In genomic region chr2:117886516-117886915, GRCm38 (mm10) we compare ENCODE assay signal across 25 mouse cellular contexts.
DNase-seq lines count a peak whose midpoint lies in the region; ATAC-seq and TF ChIP-seq lines count a peak whose summit lies in the region.
"Had no signal": no experiment of that assay in that cellular context is flagged by ENCODE, and none has a peak within 500 bp of the region (broad histone marks: within the 10 kb centered on the region; RNA-seq: fewer than 3 reads in every experiment).

No protein-coding gene starts in this region.

- 67% methylated on average over 3 of the region's 3 CpGs for WGBS in limb, embryonic 12.5 days
- WGBS in limb, embryonic 10.5 days = 81% methylated on average over 3 of the region's 3 CpGs
- WGBS in embryonic facial prominence, embryonic 11.5 days = 47% methylated on average over 3 of the region's 3 CpGs
- WGBS in hindbrain, embryonic 16.5 days = 84% methylated on average over 3 of the region's 3 CpGs

- no peaks in the 10 kb centered on the region for H3K36me3 ChIP-seq in limb, embryonic 12.5 days
- no peaks in the 10 kb centered on the region for H3K36me3 ChIP-seq in limb, embryonic 10.5 days
- no peaks in the 10 kb centered on the region for H3K36me3 ChIP-seq in embryonic facial prominence, embryonic 11.5 days (replicated peaks; ENCODE audit: control insufficient read depth, insufficient read depth, low read depth, low read length)
- no peaks in the 10 kb centered on the region for H3K36me3 ChIP-seq in hindbrain, embryonic 16.5 days (ENCODE audit: control insufficient read depth, insufficient read depth, low read length)
- H3K36me3 ChIP-seq: forebrain, embryonic 15.5 days; G1E; heart, embryonic 13.5 days; hindbrain, embryonic 15.5 days had no signal

- DNase-seq in limb, embryonic 10.5 days (ENCODE audit: low spot score) = no peak
- DNase-seq in embryonic facial prominence, embryonic 11.5 days (ENCODE audit: low spot score) = peak; percentile 56
- DNase-seq in mesoderm, embryonic 11.5 days (ENCODE audit: low read depth, low spot score) = peak; percentile 27
- no peak for DNase-seq in gastrocnemius, postnatal 36 days
- no peak for DNase-seq in thymus, postnatal 4 days
- DNase-seq: adrenal gland, adult 2 months; adrenal gland, postnatal 25 days; B cell, adult 2 months; cerebellum, adult 18-20 months; cerebellum, adult 9-11 months; cerebellum, postnatal 36 days; gastrocnemius, postnatal 10 days; heart, postnatal 36 days had no signal

- TF ChIP-seq POLR2A in embryonic fibroblast, embryonic 13.5 days (IDR thresholded peaks at IDR 0.05; ENCODE audit: low read depth, low read length) = peak; percentile 11; the same call in 1 of the 2 replicates

- H3K4me3 ChIP-seq in limb, embryonic 12.5 days (replicated peaks) = no peak overlapping the region
- H3K4me3 ChIP-seq in limb, embryonic 10.5 days = no peak overlapping the region
- no peak overlapping the region for H3K4me3 ChIP-seq in embryonic facial prominence, embryonic 11.5 days (ENCODE audit: low read depth, low read length)
- H3K4me3 ChIP-seq in embryonic fibroblast, embryonic 13.5 days (ENCODE audit: insufficient read depth, low read length) = no peak overlapping the region
- H3K4me3 ChIP-seq in hindbrain, embryonic 16.5 days (ENCODE audit: low read length) = no peak overlapping the region
- H3K4me3 ChIP-seq: erythroblast, embryonic 14.5 days; forebrain, embryonic 15.5 days; heart, embryonic 13.5 days; hindbrain, embryonic 15.5 days had no signal

- TF ChIP-seq CTCF in embryonic fibroblast, embryonic 13.5 days (IDR thresholded peaks at IDR 0.05; ENCODE audit: borderline replicate concordance, insufficient read depth, low read length) = no peak

- 0 out of 2 replicates have a peak, but pooled peaks cover 4% of the 10 kb centered on the region for H3K4me1 ChIP-seq in limb, embryonic 12.5 days (replicated peaks)
- H3K4me1 ChIP-seq in limb, embryonic 10.5 days = no peaks in the 10 kb centered on the region
- no peaks in the 10 kb centered on the region for H3K4me1 ChIP-seq in embryonic facial prominence, embryonic 11.5 days (ENCODE audit: control insufficient read depth, insufficient read depth, low read length)
- peaks cover 15% of the 10 kb centered on the region for H3K4me1 ChIP-seq in embryonic fibroblast, embryonic 13.5 days (ENCODE audit: control insufficient read depth, insufficient read depth, low read length)
- H3K4me1 ChIP-seq in hindbrain, embryonic 16.5 days (ENCODE audit: control insufficient read depth, insufficient read depth, low read depth, low read length) = no peaks in the 10 kb centered on the region
- H3K4me1 ChIP-seq: forebrain, embryonic 15.5 days; heart, embryonic 13.5 days; hindbrain, embryonic 15.5 days had no signal

- no peaks in the 10 kb centered on the region for H3K27me3 ChIP-seq in limb, embryonic 12.5 days
- H3K27me3 ChIP-seq in limb, embryonic 10.5 days (ENCODE audit: low read depth, poor library complexity, severe bottlenecking) = no peaks in the 10 kb centered on the region
- H3K27me3 ChIP-seq in embryonic facial prominence, embryonic 11.5 days (ENCODE audit: control insufficient read depth, insufficient read depth, low read length) = no peaks in the 10 kb centered on the region
- no peaks in the 10 kb centered on the region for H3K27me3 ChIP-seq in hindbrain, embryonic 16.5 days (replicated peaks; ENCODE audit: control insufficient read depth, insufficient read depth, low read length)
- H3K27me3 ChIP-seq: forebrain, embryonic 15.5 days; heart, embryonic 13.5 days; hindbrain, embryonic 15.5 days; Patski had no signal

- H3K4me2 ChIP-seq in limb, embryonic 12.5 days = no peak overlapping the region
- H3K4me2 ChIP-seq in embryonic facial prominence, embryonic 11.5 days (ENCODE audit: low read depth, low read length) = no peak overlapping the region
- no peak overlapping the region for H3K4me2 ChIP-seq in hindbrain, embryonic 16.5 days (ENCODE audit: low read length)
- H3K4me2 ChIP-seq: forebrain, embryonic 15.5 days; heart, embryonic 13.5 days; hindbrain, embryonic 15.5 days had no signal

- peak overlapping the region; percentile 59 for H3K27ac ChIP-seq in limb, embryonic 12.5 days
- H3K27ac ChIP-seq in limb, embryonic 10.5 days = no peak overlapping the region
- H3K27ac ChIP-seq in embryonic facial prominence, embryonic 11.5 days (replicated peaks; ENCODE audit: low read depth, low read length) = no peak overlapping the region
- peak overlapping the region; percentile 100 for H3K27ac ChIP-seq in embryonic fibroblast, embryonic 13.5 days (ENCODE audit: insufficient read depth, low read length)
- no peak overlapping the region for H3K27ac ChIP-seq in hindbrain, embryonic 16.5 days (ENCODE audit: low read depth, low read length)
- H3K27ac ChIP-seq: forebrain, embryonic 15.5 days; heart, embryonic 13.5 days; hindbrain, embryonic 15.5 days had no signal

- intact Hi-C loops in gastrocnemius, postnatal 36 days (cut with DNase I) = no loop called here

- H3K9ac ChIP-seq in limb, embryonic 12.5 days (replicated peaks) = no peak overlapping the region
- no peak overlapping the region for H3K9ac ChIP-seq in embryonic facial prominence, embryonic 11.5 days (replicated peaks; ENCODE audit: low read length)
- no peak overlapping the region for H3K9ac ChIP-seq in hindbrain, embryonic 16.5 days (ENCODE audit: low read depth, low read length)
- H3K9ac ChIP-seq: forebrain, embryonic 15.5 days; heart, embryonic 13.5 days; hindbrain, embryonic 15.5 days had no signal

- H3K9me3 ChIP-seq in limb, embryonic 12.5 days = no peaks in the 10 kb centered on the region
- H3K9me3 ChIP-seq in limb, embryonic 10.5 days (replicated peaks) = no peaks in the 10 kb centered on the region
- H3K9me3 ChIP-seq in embryonic facial prominence, embryonic 11.5 days (replicated peaks; ENCODE audit: control insufficient read depth, low read length) = no peaks in the 10 kb centered on the region
- H3K9me3 ChIP-seq in hindbrain, embryonic 16.5 days (ENCODE audit: control insufficient read depth, low read length) = no peaks in the 10 kb centered on the region; the same call in 1 of the 2 replicates
- H3K9me3 ChIP-seq: forebrain, embryonic 15.5 days; hindbrain, embryonic 15.5 days had no signal

- no peak for ATAC-seq in limb, embryonic 12.5 days (ENCODE audit: insufficient number of reproducible peaks, insufficient read depth, low FRiP score, low TSS enrichment, low read depth)
- no peak for ATAC-seq in embryonic facial prominence, embryonic 11.5 days (replicated peaks; ENCODE audit: insufficient number of reproducible peaks, low FRiP score, low TSS enrichment, low read depth)
- ATAC-seq in hindbrain, embryonic 16.5 days = no peak
- ATAC-seq: CD4-positive, CD25-positive, alpha-beta regulatory T cell, adult 4 months; forebrain, embryonic 15.5 days; inflammation-experienced regulatory T-cells, adult 6 months; intestine, postnatal 0 days; Patski had no signal

Comparison
In these comparisons a context has a peak if more than half of its experiments do, and no peak if none do; other contexts are left out.
1. H3K27ac ChIP-seq: peak in limb, embryonic 12.5 days (single experiment) and embryonic fibroblast, embryonic 13.5 days (single experiment); none in limb, embryonic 10.5 days (single experiment), embryonic facial prominence, embryonic 11.5 days (single experiment) and hindbrain, embryonic 16.5 days (single experiment).
2. DNase-seq: peak in embryonic facial prominence, embryonic 11.5 days (single experiment) and mesoderm, embryonic 11.5 days (single experiment); none in limb, embryonic 10.5 days (single experiment), gastrocnemius, postnatal 36 days (0 of 2) and thymus, postnatal 4 days (single experiment).